Mouse (Mus musculus) limb, embryonic 14.5 days (tissue): Measurements from ENCODE around the gene Fbxo44. TPM values are rescaled to one million over a fixed set of nuclear protein-coding genes. Genes with fewer than 3 reads are reported as not detected.
A peak's percentile ranks its signal among the peaks of the same experiment; 100 is the strongest.

Experiments used
- ATAC-seq: fragments of 200-750 bp; cut with Nextera tagmentation; 2 replicates; pipeline ENCODE4 v1.8.0; 2017; ENCODE audit warnings: low read depth, moderate number of reproducible peaks, moderate TSS enrichment; ENCODE audit not compliant: low FRiP score
- DNase-seq: peaks from one replicate; pipeline ENCODE4 v3.0.0-alpha.2; 2015; ENCODE audit warnings: low spot score
- H3K27ac ChIP-seq: fragments of 300-500 bp; sonication (generic); replicated peaks from 2 replicates; pipeline ENCODE4 v1.5.1; 2014; ENCODE audit warnings: low read depth, mild to moderate bottlenecking, low read length, moderate library complexity, mixed read lengths
- H3K27me3 ChIP-seq: fragments of 300-500 bp; sonication (generic); 2 replicates; pipeline ENCODE4 v1.6.1; 2014; ENCODE audit warnings: low read length, mixed read lengths; ENCODE audit not compliant: control insufficient read depth, insufficient read depth
- H3K36me3 ChIP-seq: fragments of 300-500 bp; sonication (generic); 2 replicates; pipeline ENCODE4 v1.6.1; 2014; ENCODE audit warnings: mild to moderate bottlenecking, low read length, moderate library complexity, mixed read lengths; ENCODE audit not compliant: control insufficient read depth, insufficient read depth
- H3K4me1 ChIP-seq: fragments of 300-500 bp; sonication (generic); 2 replicates; pipeline ENCODE4 v1.6.1; 2014; ENCODE audit warnings: antibody characterized with exemption, low read length, mixed read lengths; ENCODE audit not compliant: control insufficient read depth, insufficient read depth
- H3K4me2 ChIP-seq: fragments of 300-500 bp; sonication (generic); replicated peaks from 2 replicates; pipeline ENCODE4 v1.6.1; 2014; ENCODE audit warnings: low read depth, mild to moderate bottlenecking, low read length, moderate library complexity; ENCODE audit not compliant: severe bottlenecking
- H3K4me3 ChIP-seq: fragments of 300-500 bp; sonication (generic); replicated peaks from 2 replicates; pipeline ENCODE4 v1.5.1; 2014; ENCODE audit warnings: low read length
- H3K9ac ChIP-seq: fragments of 300-500 bp; sonication (generic); 2 replicates; pipeline ENCODE4 v1.6.1; 2014; ENCODE audit warnings: mild to moderate bottlenecking, low read depth, low read length, moderate library complexity; ENCODE audit not compliant: severe bottlenecking
- H3K9me3 ChIP-seq: fragments of 300-500 bp; sonication (generic); 2 replicates; pipeline ENCODE4 v1.6.1; 2016; ENCODE audit warnings: low read length; ENCODE audit not compliant: control insufficient read depth
- POLR2A ChIP-seq: fragments of 200-500 bp; IDR thresholded peaks from 2 replicates; pipeline ENCODE4 v1.8.0; 2012; ENCODE audit warnings: inconsistent platforms, mild to moderate bottlenecking, moderate library complexity, borderline replicate concordance; ENCODE audit not compliant: insufficient read depth, insufficient read length; ENCODE audit errors: extremely low read depth
- WGBS: fragments of 180-500 bp; shearing (Covaris S2); extraction: QIAGEN DNeasy Blood & Tissue Kit; methylation state at CpG from one replicate; pipeline ENCODE4 v1.1.7; 2014; 5-methylcytosine and 5-hydroxymethylcytosine counted together
- polyA plus RNA-seq, 2 experiments: library from polyadenylated mRNA; depleted of rRNA in 1 of 2; stranded (reverse) in 1 of 2; unstranded in 1 of 2; fragments of >200 nt; fragmentation: Nextera tagmentation in 1 of 2; extraction: Ambion mirVana in 1 of 2; gene quantifications; 2 replicates each; pipeline versions ENCODE4 v1.2.1 to v1.2.3; 2012 to 2014

The Fbxo44 gene
- polyA plus RNA-seq, 2 experiments: 8.1 to 21.1 TPM

DNA sequence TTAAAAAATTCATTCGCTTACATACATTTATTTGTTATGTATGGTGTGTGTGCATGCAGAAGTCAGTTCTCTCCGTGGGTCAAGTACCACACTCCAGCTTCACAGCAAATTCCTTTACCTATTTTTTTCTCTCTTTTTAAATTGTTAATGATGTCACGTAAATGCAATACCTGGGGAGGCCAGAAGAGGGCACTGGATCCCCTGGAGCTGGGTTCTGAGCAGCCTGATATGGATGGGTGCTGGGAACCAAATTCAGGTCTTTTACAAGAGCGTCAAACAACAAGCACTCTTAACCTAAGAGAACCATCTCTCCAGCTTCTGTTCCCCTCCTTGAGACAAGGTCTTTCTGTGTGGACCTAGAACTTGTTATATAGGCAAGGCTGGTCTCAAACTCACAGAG lies 43.6 kb downstream of the Fbxo44 start:
- Histone ChIP-seq H3K4me3 (no peak overlapping the region), H3K36me3 (no peaks in the 10 kb centered on the region), H3K9ac (no peak overlapping the region), H3K27ac (no peak overlapping the region), H3K4me1 (peaks cover 7% of the 10 kb centered on the region; the same call in 1 of the 2 replicates), H3K27me3 (no peaks in the 10 kb centered on the region), H3K9me3 (no peaks in the 10 kb centered on the region), H3K4me2 (no peak overlapping the region)
- no peak for ATAC-seq
- 81% methylated on average over 4 of the region's 4 CpGs for WGBS
- no peak for DNase-seq
- TF ChIP-seq POLR2A: no peak

DNA sequence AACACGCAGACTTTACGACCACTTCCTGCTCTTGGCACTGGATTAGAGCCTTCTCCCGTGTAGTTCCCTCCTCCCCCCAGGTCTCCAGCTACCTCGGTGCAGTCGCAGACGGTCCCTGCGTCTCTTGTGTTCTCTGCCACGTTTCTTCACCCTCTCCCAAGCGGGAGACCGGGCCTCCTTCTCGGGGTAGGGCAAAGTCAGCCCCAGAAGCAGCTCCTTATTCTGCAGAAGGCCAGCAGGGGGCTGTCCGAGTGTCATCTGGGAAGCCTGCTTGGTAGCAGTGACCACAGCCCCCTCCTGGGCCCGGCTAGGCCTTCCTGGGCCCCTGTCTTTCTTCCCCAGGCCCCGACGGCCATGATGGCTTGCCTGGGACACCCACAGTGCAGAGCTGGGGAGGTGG lies 44.8 kb downstream of the Fbxo44 start:
- H3K27ac ChIP-seq: no peak overlapping the region
- peak overlapping the region; percentile 27; the same call in 1 of the 2 replicates for H3K4me2 ChIP-seq
- no peak for TF ChIP-seq POLR2A
- no peaks in the 10 kb centered on the region for H3K9me3 ChIP-seq
- H3K4me1 ChIP-seq: peaks cover 7% of the 10 kb centered on the region; the same call in 1 of the 2 replicates
- peak overlapping the region; percentile 36; the same call in 1 of the 2 replicates for H3K9ac ChIP-seq
- H3K36me3 ChIP-seq: no peaks in the 10 kb centered on the region
- no peak for DNase-seq
- H3K4me3 ChIP-seq: no peak overlapping the region
- 5% methylated on average over 15 of the region's 15 CpGs for WGBS
- H3K27me3 ChIP-seq: no peaks in the 10 kb centered on the region
- ATAC-seq: peak; percentile 25; the same call in 1 of the 2 replicates

DNA sequence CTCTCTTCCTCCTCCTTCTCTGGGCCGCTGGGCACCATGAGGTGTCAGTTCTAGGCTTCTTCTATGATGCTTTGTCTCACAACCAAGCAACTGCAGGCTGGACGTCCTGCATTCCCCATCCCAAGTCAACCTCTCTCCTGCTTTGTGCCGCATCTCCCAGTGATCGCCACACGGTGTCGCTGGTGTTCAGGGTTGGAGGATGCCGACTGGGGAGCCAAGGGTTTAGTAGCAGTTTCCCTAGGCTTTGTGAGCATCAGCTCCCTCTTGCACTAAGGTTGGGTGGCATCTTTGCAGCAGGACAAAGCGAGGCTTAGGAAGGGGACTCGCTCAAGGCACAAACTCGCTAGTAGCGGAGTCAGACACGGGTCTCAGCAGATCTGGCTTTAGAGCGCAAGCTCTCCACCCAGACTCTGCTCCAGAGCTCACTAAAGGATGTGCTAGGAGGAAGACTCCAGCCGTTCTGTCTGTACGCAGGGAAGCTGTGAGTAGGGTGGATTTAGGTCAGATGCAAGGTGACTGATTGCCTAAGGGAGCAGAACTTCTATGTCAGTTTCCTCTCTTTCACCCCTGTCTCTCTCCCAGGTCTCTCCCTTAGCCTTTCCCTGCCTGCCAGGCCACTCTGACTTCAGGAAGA lies 45.4 kb downstream of the Fbxo44 start:
- WGBS: 5% methylated on average over 15 of the region's 15 CpGs
- peak overlapping the region; percentile 27; the same call in 1 of the 2 replicates for H3K4me2 ChIP-seq
- peak overlapping the region; percentile 36 for H3K9ac ChIP-seq
- H3K27me3 ChIP-seq: no peaks in the 10 kb centered on the region
- H3K36me3 ChIP-seq: no peaks in the 10 kb centered on the region
- peak; percentile 77 for DNase-seq
- no peaks in the 10 kb centered on the region for H3K9me3 ChIP-seq
- H3K4me3 ChIP-seq: no peak overlapping the region
- TF ChIP-seq POLR2A: peak; percentile 49; the same call in 1 of the 2 replicates
- peaks cover 7% of the 10 kb centered on the region; the same call in 1 of the 2 replicates for H3K4me1 ChIP-seq
- peak; percentile 82 for ATAC-seq
- H3K27ac ChIP-seq: no peak overlapping the region

DNA sequence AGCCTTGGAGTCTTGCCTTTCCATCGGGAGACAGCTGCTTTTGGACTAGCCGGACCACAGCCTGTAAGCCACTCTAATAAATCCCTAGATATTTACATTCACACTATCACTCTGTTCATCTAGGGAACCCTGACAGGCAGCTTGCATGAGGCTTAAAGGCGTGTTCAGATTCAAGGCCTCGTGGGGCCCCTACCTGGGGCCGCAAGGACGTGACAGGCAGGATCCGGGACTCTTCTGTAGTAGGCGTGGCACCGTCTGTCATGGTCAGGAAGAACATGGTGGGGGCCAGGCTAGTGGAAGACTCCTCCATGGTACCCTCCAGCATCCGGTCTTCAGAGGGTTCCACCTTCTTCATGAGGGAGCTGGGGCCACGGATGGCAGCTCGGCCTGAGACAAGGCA lies 47.8 kb downstream of the Fbxo44 start:
- Histone ChIP-seq H3K27me3 (no peaks in the 10 kb centered on the region), H3K9me3 (no peaks in the 10 kb centered on the region), H3K4me3 (no peak overlapping the region), H3K36me3 (no peaks in the 10 kb centered on the region), H3K4me1 (peaks cover 12% of the 10 kb centered on the region; the same call in 1 of the 2 replicates), H3K27ac (no peak overlapping the region), H3K9ac (no peak overlapping the region), H3K4me2 (no peak overlapping the region)
- no peak for TF ChIP-seq POLR2A
- ATAC-seq (no peak), DNase-seq (no peak)
- WGBS: 80% methylated on average over 12 of the region's 12 CpGs

DNA sequence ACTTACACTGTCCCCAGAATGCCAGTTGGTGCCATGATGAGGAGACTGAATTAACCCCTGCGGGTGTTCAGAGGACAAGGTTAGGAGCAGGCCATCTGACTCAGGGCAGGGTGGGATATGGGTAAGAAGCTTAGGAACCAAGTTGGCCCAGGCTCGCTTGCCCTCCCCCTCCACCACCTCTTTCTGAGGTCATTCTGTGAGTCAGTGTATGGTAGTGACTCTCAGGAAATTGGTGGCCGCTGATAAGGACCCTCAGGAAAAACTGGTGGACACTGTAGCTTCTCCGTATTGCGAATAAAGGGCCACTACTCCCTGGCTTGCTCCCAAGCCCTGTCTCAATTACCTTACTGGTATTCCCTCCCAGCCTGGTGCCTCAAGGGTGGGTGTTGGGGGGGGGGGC lies 51.1 kb downstream of the Fbxo44 start:
- H3K36me3 ChIP-seq: no peaks in the 10 kb centered on the region
- peaks cover 5% of the 10 kb centered on the region; the same call in 1 of the 2 replicates for H3K4me1 ChIP-seq
- H3K9me3 ChIP-seq: no peaks in the 10 kb centered on the region
- ATAC-seq (no peak), DNase-seq (no peak)
- H3K27me3 ChIP-seq: no peaks in the 10 kb centered on the region
- H3K4me2 ChIP-seq: no peak overlapping the region
- H3K4me3 ChIP-seq: no peak overlapping the region
- H3K9ac ChIP-seq: no peak overlapping the region
- no peak overlapping the region for H3K27ac ChIP-seq
- WGBS: 78% methylated on average over 5 of the region's 5 CpGs
- no peak for TF ChIP-seq POLR2A
